Mouse (Mus musculus): ENCODE measurements around the gene Nploc4. TPM values are rescaled to one million over a fixed set of nuclear protein-coding genes. Genes with fewer than 3 reads are reported as not detected.
"Not testable (repeated sequence)": the region's sequence is repeated elsewhere in the genome, so short reads cannot be mapped to it uniquely, and the experiment has no call there.

Gene Nploc4
- polyA plus RNA-seq, 1 experiment from 2014 or later: 19.0 TPM

- Histone ChIP-seq H3K4me2 (ENCODE audit: low read depth, low read length) (no peak overlapping the region), H3K4me1 (ENCODE audit: control insufficient read depth, low read depth, low read length) (no peaks in the 10 kb centered on the region; the same call in 1 of the 2 replicates), H3K36me3 (ENCODE audit: control insufficient read depth, insufficient read depth) (peaks cover 70% of the 10 kb centered on the region), H3K27ac (ENCODE audit: low read length) (no peak overlapping the region), H3K4me3 (ENCODE audit: low read depth, low read length) (no peak overlapping the region), H3K9me3 (replicated peaks; ENCODE audit: control insufficient read depth, low read length) (no peaks in the 10 kb centered on the region), H3K9ac (ENCODE audit: low read depth, low read length) (no peak overlapping the region), H3K27me3 (ENCODE audit: control insufficient read depth, insufficient read depth, low read depth, low read length) (no peaks in the 10 kb centered on the region)
- WGBS (ENCODE audit: insufficient replicate concordance): 74% methylated on average over 13 of the region's 13 CpGs
- ATAC-seq (ENCODE audit: low read depth): no peak
Observed at GRCm38 (mm10) chr11:120422651-120423568, 14.6 kb downstream of the Nploc4 start.

DNA sequence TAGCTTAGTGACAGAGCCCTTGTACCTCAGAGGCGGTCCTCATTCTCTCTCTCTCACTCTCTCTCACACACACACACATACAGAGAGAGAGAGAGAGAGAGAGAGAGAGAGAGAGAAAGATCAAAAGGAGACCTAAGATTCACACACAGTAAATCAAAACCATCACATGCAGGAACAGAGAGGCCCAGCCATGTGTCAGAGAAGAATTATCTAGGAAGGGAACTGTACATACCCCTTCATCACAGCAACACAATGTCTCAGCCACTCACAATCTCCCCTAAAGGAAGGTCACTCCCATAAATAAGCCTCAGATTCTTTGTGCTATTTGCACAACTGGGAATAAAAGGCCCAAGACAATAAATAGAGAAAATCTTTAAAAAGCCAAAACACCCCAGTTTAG lies 18.9 kb downstream of the Nploc4 start:
- H3K27me3 ChIP-seq (ENCODE audit: control insufficient read depth, insufficient read depth, low read depth, low read length): no peaks in the 10 kb centered on the region
- H3K4me3 ChIP-seq (ENCODE audit: low read depth, low read length): no peak overlapping the region
- no peak overlapping the region for H3K9ac ChIP-seq (ENCODE audit: low read depth, low read length)
- WGBS (ENCODE audit: insufficient replicate concordance): 84% methylated on average over 1 of the region's 1 CpGs
- no peaks in the 10 kb centered on the region; the same call in 1 of the 2 replicates for H3K4me1 ChIP-seq (ENCODE audit: control insufficient read depth, low read depth, low read length)
- peaks cover 67% of the 10 kb centered on the region for H3K36me3 ChIP-seq (ENCODE audit: control insufficient read depth, insufficient read depth)
- H3K27ac ChIP-seq (ENCODE audit: low read length): no peak overlapping the region
- H3K4me2 ChIP-seq (ENCODE audit: low read depth, low read length): no peak overlapping the region
- no peak for ATAC-seq (ENCODE audit: low read depth)
- no peaks in the 10 kb centered on the region for H3K9me3 ChIP-seq (replicated peaks; ENCODE audit: control insufficient read depth, low read length)

DNA sequence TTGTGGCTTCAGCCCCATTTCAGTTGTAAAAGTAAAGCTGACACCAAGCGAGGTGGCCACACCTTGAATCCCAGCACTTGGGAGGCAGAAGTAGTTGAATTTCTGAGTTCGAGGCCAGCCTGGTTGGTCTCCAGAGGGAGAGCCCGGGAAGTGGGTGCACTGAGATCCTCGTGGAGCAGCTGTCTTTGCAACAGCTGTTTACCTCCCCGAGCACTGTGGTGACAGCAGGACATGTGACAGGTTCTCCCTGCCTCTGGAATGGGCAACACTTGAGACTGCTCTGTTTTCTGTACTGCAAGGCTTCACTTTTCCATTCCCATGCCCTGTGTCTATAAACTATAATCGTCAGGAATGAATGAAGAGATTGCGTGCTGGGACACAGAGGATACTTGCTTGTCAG lies 19.7 kb downstream of the Nploc4 start:
- no peaks in the 10 kb centered on the region for H3K27me3 ChIP-seq (ENCODE audit: control insufficient read depth, insufficient read depth, low read depth, low read length)

DNA sequence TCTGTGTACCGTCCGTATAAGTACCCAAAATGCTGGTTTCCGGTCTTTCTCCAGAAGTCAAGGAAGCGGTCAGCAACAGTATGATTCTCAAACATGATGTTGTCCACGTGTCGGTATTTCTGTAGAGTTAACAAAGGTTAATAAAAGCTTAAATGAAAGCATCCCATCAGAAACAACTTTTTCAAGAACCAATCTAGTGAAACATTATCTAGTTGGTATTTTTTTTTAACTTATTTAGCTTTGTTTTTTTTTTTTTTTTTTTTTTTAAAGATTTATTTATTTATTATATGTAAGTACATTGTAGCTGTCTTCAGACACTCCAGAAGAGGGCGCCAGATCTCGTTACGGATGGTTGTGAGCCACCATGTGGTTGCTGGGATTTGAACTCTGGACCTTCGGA lies 23.9 kb downstream of the Nploc4 start:
- H3K9me3 ChIP-seq (replicated peaks; ENCODE audit: control insufficient read depth, low read length); H3K4me1 ChIP-seq (ENCODE audit: control insufficient read depth, low read depth, low read length); H3K27me3 ChIP-seq (ENCODE audit: control insufficient read depth, insufficient read depth, low read depth, low read length); H3K4me3 ChIP-seq (ENCODE audit: low read depth, low read length); H3K27ac ChIP-seq (ENCODE audit: low read length); H3K4me2 ChIP-seq (ENCODE audit: low read depth, low read length); H3K9ac ChIP-seq (ENCODE audit: low read depth, low read length); ATAC-seq (ENCODE audit: low read depth): not testable (repeated sequence)
- WGBS (ENCODE audit: insufficient replicate concordance): 92% methylated on average over 7 of the region's 10 CpGs
- peaks cover 74% of the 10 kb centered on the region for H3K36me3 ChIP-seq (ENCODE audit: control insufficient read depth, insufficient read depth)

More for the DNA sequence above, 19.7 kb downstream of the Nploc4 start:
- Histone ChIP-seq H3K27ac (ENCODE audit: low read length) (no peak overlapping the region), H3K9ac (ENCODE audit: low read depth, low read length) (no peak overlapping the region), H3K4me3 (ENCODE audit: low read depth, low read length) (no peak overlapping the region), H3K4me1 (ENCODE audit: control insufficient read depth, low read depth, low read length) (no peaks in the 10 kb centered on the region; the same call in 1 of the 2 replicates), H3K9me3 (replicated peaks; ENCODE audit: control insufficient read depth, low read length) (no peaks in the 10 kb centered on the region), H3K4me2 (ENCODE audit: low read depth, low read length) (no peak overlapping the region), H3K36me3 (ENCODE audit: control insufficient read depth, insufficient read depth) (peaks cover 68% of the 10 kb centered on the region)
- WGBS (ENCODE audit: insufficient replicate concordance): 85% methylated on average over 7 of the region's 7 CpGs
- no peak for ATAC-seq (ENCODE audit: low read depth)

DNA sequence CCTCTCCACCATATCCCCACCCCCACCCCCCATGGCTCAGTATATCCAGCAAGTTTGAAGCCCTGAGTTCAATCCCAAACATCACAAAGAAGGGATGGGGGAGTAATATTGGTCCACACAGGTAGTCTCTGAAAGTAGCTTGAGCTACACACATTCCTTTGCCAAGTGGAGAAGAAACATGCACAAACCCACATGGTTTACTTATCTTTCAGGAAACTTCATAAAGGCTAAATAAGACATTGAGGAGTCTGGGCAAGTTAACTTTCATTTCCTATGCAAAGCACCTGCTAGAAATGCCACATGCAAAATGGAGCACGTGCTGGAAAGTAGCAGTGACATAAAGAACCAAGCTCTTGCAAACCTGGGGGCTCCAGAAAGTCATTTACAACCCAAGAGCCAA lies 31.1 kb downstream of the Nploc4 start:
- ATAC-seq (ENCODE audit: low read depth): no peak
- peaks cover 17% of the 10 kb centered on the region for H3K4me1 ChIP-seq (ENCODE audit: control insufficient read depth, low read depth, low read length)
- H3K27ac ChIP-seq (ENCODE audit: low read length): 0 out of 2 replicates have a peak overlapping the region, but pooled peaks have one; percentile 1
- H3K9me3 ChIP-seq (replicated peaks; ENCODE audit: control insufficient read depth, low read length): no peaks in the 10 kb centered on the region
- WGBS (ENCODE audit: insufficient replicate concordance): 52% methylated on average over 1 of the region's 1 CpGs
- no peak overlapping the region for H3K4me2 ChIP-seq (ENCODE audit: low read depth, low read length)
- no peaks in the 10 kb centered on the region for H3K27me3 ChIP-seq (ENCODE audit: control insufficient read depth, insufficient read depth, low read depth, low read length)
- H3K36me3 ChIP-seq (ENCODE audit: control insufficient read depth, insufficient read depth): peaks cover 70% of the 10 kb centered on the region
- H3K9ac ChIP-seq (ENCODE audit: low read depth, low read length): no peak overlapping the region
- no peak overlapping the region for H3K4me3 ChIP-seq (ENCODE audit: low read depth, low read length)

- H3K4me2 ChIP-seq (ENCODE audit: low read depth, low read length): no peak overlapping the region
- no peaks in the 10 kb centered on the region for H3K9me3 ChIP-seq (replicated peaks; ENCODE audit: control insufficient read depth, low read length)
- no peak overlapping the region for H3K27ac ChIP-seq (ENCODE audit: low read length)
- peaks cover 17% of the 10 kb centered on the region for H3K4me1 ChIP-seq (ENCODE audit: control insufficient read depth, low read depth, low read length)
- H3K4me3 ChIP-seq (ENCODE audit: low read depth, low read length): no peak overlapping the region
- no peaks in the 10 kb centered on the region for H3K27me3 ChIP-seq (ENCODE audit: control insufficient read depth, insufficient read depth, low read depth, low read length)
- 24% methylated on average over 3 of the region's 3 CpGs for WGBS (ENCODE audit: insufficient replicate concordance)
- H3K9ac ChIP-seq (ENCODE audit: low read depth, low read length): no peak overlapping the region
- peak; percentile 94 for ATAC-seq (ENCODE audit: low read depth)
- H3K36me3 ChIP-seq (ENCODE audit: control insufficient read depth, insufficient read depth): peaks cover 69% of the 10 kb centered on the region
Observed at GRCm38 (mm10) chr11:120405867-120406266, 31.6 kb downstream of the Nploc4 start.

- peaks cover 69% of the 10 kb centered on the region for H3K36me3 ChIP-seq (ENCODE audit: control insufficient read depth, insufficient read depth)
- H3K9me3 ChIP-seq (replicated peaks; ENCODE audit: control insufficient read depth, low read length): no peaks in the 10 kb centered on the region
- ATAC-seq (ENCODE audit: low read depth): no peak
Observed at GRCm38 (mm10) chr11:120404814-120405213, 32.7 kb downstream of the Nploc4 start.

GRCm38 (mm10) chr11:120399319-120399718 lies 38.2 kb downstream of the Nploc4 start:
- peaks cover 49% of the 10 kb centered on the region for H3K36me3 ChIP-seq (ENCODE audit: control insufficient read depth, insufficient read depth)
- H3K9ac ChIP-seq (ENCODE audit: low read depth, low read length): no peak overlapping the region

More at GRCm38 (mm10) chr11:120404814-120405213, 32.7 kb downstream of the Nploc4 start:
- H3K4me1 ChIP-seq (ENCODE audit: control insufficient read depth, low read depth, low read length): peaks cover 24% of the 10 kb centered on the region
- no peak overlapping the region for H3K27ac ChIP-seq (ENCODE audit: low read length)
- no peak overlapping the region for H3K4me3 ChIP-seq (ENCODE audit: low read depth, low read length)
- H3K9ac ChIP-seq (ENCODE audit: low read depth, low read length): no peak overlapping the region
- H3K27me3 ChIP-seq (ENCODE audit: control insufficient read depth, insufficient read depth, low read depth, low read length): no peaks in the 10 kb centered on the region
- H3K4me2 ChIP-seq (ENCODE audit: low read depth, low read length): no peak overlapping the region
- WGBS (ENCODE audit: insufficient replicate concordance): 58% methylated on average over 1 of the region's 1 CpGs

DNA sequence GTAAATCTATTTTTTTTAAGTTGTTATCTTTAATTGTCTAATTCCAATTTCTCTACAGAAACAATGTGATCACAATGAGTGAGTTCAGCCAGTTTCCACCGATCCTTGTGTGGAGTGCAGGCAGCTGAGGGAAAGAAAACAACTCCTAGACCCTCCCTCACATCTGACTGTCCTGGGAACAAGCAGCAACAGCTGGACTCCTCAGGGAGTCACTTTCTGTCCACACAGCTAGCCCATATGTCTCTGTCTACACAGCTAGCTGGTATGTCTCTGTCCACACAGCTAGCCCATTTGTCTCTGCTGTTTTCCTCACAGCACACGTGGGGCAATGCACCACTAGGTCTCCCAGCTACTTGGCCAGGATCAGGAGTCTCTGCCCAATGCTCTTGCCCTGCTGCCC lies 39.9 kb downstream of the Nploc4 start:
- no peaks in the 10 kb centered on the region for H3K27me3 ChIP-seq (ENCODE audit: control insufficient read depth, insufficient read depth, low read depth, low read length)
- ATAC-seq (ENCODE audit: low read depth): no peak
- H3K36me3 ChIP-seq (ENCODE audit: control insufficient read depth, insufficient read depth): peaks cover 37% of the 10 kb centered on the region
- H3K4me2 ChIP-seq (ENCODE audit: low read depth, low read length): no peak overlapping the region
- H3K4me1 ChIP-seq (ENCODE audit: control insufficient read depth, low read depth, low read length): peaks cover 20% of the 10 kb centered on the region
- H3K9me3 ChIP-seq (replicated peaks; ENCODE audit: control insufficient read depth, low read length): no peaks in the 10 kb centered on the region
- 84% methylated on average over 2 of the region's 2 CpGs for WGBS (ENCODE audit: insufficient replicate concordance)
- no peak overlapping the region for H3K9ac ChIP-seq (ENCODE audit: low read depth, low read length)
- no peak overlapping the region for H3K27ac ChIP-seq (ENCODE audit: low read length)
- H3K4me3 ChIP-seq (ENCODE audit: low read depth, low read length): no peak overlapping the region

More at GRCm38 (mm10) chr11:120399319-120399718, 38.2 kb downstream of the Nploc4 start:
- no peak overlapping the region for H3K4me3 ChIP-seq (ENCODE audit: low read depth, low read length)
- peaks cover 20% of the 10 kb centered on the region for H3K4me1 ChIP-seq (ENCODE audit: control insufficient read depth, low read depth, low read length)
- WGBS (ENCODE audit: insufficient replicate concordance): 16% methylated on average over 2 of the region's 2 CpGs
- no peak overlapping the region for H3K4me2 ChIP-seq (ENCODE audit: low read depth, low read length)
- ATAC-seq (ENCODE audit: low read depth): peak; percentile 69
- H3K27ac ChIP-seq (ENCODE audit: low read length): peak overlapping the region; percentile 34; the same call in 1 of the 2 replicates
- no peaks in the 10 kb centered on the region for H3K9me3 ChIP-seq (replicated peaks; ENCODE audit: control insufficient read depth, low read length)
- H3K27me3 ChIP-seq (ENCODE audit: control insufficient read depth, insufficient read depth, low read depth, low read length): no peaks in the 10 kb centered on the region

Data from liver, embryonic 16.5 days (tissue).